Mouse (Mus musculus): ENCODE data around the gene Acvr1b. TPM values are rescaled to one million over a fixed set of nuclear protein-coding genes. Genes with fewer than 3 reads are reported as not detected.

The Acvr1b gene
- polyA plus RNA-seq, 1 experiment: 3.8 TPM

DNA sequence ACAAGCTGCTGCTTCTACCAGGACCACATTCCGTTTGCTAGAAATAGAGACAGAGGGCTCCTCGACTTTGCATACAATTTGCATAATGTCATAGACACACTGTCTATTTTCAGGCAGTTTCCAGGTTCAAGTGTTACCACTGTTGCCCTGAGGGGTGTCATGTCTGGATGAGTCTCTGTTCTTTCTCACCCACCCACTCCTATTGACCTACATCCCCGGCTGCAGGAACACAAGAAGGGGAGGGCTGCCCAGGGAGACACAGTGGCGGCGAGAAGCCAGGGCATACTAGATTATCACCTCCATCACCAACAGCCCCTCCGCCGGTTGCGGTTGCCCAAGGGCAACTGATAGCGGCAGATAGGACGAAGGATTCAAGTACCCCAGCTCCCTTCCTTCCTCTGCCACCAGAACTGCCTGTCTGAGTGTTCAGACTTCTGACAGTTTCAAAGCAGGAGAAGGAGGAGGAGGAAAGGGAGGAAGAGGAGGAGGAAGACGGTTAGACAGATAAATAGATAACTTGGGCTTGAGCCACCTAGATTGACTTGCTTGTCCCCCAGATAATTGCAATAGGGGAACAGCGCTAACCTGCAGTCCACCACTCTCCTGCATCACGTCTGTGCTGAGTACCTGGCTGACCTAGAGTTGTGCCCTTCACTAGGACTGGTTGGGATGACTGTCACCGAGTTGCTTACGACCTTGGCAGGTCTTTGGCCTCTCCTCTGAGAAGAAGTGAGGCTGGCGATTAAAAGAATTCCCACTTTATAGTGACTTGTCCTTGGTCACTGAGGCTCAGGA lies 26.6 kb upstream of the Acvr1b start:
- no peak overlapping the region for H3K4me3 ChIP-seq (ENCODE audit: insufficient read depth, poor library complexity, severe bottlenecking)
- TF ChIP-seq MYOD1 (IDR thresholded peaks at IDR 0.05; ENCODE audit: control insufficient read depth, insufficient read length, low read depth) (no peak), USF1 (IDR thresholded peaks at IDR 0.05; ENCODE audit: low read depth) (no peak), MAX (IDR thresholded peaks at IDR 0.05) (no peak), MYOG (IDR thresholded peaks at IDR 0.05; ENCODE audit: control insufficient read depth, extremely low read depth, insufficient read length) (no peak), CTCF (IDR thresholded peaks at IDR 0.05; ENCODE audit: control insufficient read depth, insufficient read depth, insufficient read length) (no peak), FOSL1 (IDR thresholded peaks at IDR 0.05; ENCODE audit: insufficient read depth, low read length, poor library complexity, severe bottlenecking) (no peak), CEBPB (IDR thresholded peaks at IDR 0.05; ENCODE audit: low read depth) (no peak)
- H3ac ChIP-seq (ENCODE audit: control insufficient read depth, insufficient read length, low read depth): no peak overlapping the region
- no peaks in the 10 kb centered on the region for H3K79me3 ChIP-seq (ENCODE audit: low read depth)
- no peaks in the 10 kb centered on the region for H3K79me2 ChIP-seq (ENCODE audit: control insufficient read depth, insufficient read depth)
- no peaks in the 10 kb centered on the region for H3K27me3 ChIP-seq (ENCODE audit: control insufficient read depth, insufficient read depth, insufficient read length)
- no peaks in the 10 kb centered on the region for H3K36me3 ChIP-seq (ENCODE audit: control insufficient read depth, insufficient read depth)

DNA sequence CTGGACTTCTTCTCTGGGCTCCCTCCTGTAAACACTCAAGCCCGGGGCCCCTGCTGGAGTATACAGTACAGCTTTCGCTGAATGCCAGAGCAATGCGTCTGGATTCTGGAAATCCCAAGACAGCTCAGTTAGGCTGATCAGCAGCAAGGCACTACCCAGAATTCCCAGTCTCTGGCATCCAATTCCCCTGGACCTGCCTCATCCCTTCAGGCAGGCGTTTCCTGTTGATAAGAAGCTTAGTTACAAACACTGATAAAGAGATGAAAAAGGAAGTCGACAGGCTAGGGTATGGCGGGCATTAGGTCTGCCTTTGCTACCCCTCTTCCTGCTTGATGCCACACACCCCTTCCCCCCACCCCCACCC lies 26.0 kb upstream of the Acvr1b start:
- H3K79me2 ChIP-seq (ENCODE audit: control insufficient read depth, insufficient read depth): no peaks in the 10 kb centered on the region
- H3K27me3 ChIP-seq (ENCODE audit: control insufficient read depth, insufficient read depth, insufficient read length): no peaks in the 10 kb centered on the region
- H3K4me3 ChIP-seq (ENCODE audit: insufficient read depth, poor library complexity, severe bottlenecking): no peak overlapping the region
- TF ChIP-seq MYOD1 (IDR thresholded peaks at IDR 0.05; ENCODE audit: control insufficient read depth, insufficient read length, low read depth) (no peak), USF1 (IDR thresholded peaks at IDR 0.05; ENCODE audit: low read depth) (no peak), MAX (IDR thresholded peaks at IDR 0.05) (no peak), CEBPB (IDR thresholded peaks at IDR 0.05; ENCODE audit: low read depth) (no peak), FOSL1 (IDR thresholded peaks at IDR 0.05; ENCODE audit: insufficient read depth, low read length, poor library complexity, severe bottlenecking) (no peak), MYOG (IDR thresholded peaks at IDR 0.05; ENCODE audit: control insufficient read depth, extremely low read depth, insufficient read length) (no peak), CTCF (IDR thresholded peaks at IDR 0.05; ENCODE audit: control insufficient read depth, insufficient read depth, insufficient read length) (no peak)
- H3ac ChIP-seq (ENCODE audit: control insufficient read depth, insufficient read length, low read depth): no peak overlapping the region
- no peaks in the 10 kb centered on the region for H3K36me3 ChIP-seq (ENCODE audit: control insufficient read depth, insufficient read depth)
- no peaks in the 10 kb centered on the region for H3K79me3 ChIP-seq (ENCODE audit: low read depth)

DNA sequence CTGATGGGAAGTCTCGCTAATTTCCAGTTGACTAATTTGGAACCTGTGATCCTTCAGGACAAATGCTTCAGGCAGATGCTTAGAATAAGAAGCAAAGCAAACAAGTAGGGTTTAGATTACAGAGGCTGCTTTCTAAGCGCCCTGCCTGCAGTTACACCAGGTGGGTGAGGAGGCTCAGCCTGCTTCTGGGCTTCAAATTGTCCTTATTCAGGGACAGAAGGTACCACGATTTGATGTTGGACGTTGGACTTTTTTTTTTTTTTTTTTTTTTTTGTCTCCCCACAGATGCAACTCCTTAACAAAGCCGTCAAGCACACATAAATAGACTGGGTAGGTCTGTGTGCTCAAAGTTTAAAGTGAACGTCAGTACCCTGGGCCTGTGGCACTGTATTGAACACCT lies 25.3 kb upstream of the Acvr1b start:
- H3K27me3 ChIP-seq (ENCODE audit: control insufficient read depth, insufficient read depth, insufficient read length): peaks cover 2% of the 10 kb centered on the region
- TF ChIP-seq USF1 (IDR thresholded peaks at IDR 0.05; ENCODE audit: low read depth) (no peak), CEBPB (IDR thresholded peaks at IDR 0.05; ENCODE audit: low read depth) (no peak), CTCF (IDR thresholded peaks at IDR 0.05; ENCODE audit: control insufficient read depth, insufficient read depth, insufficient read length) (peak; percentile 14), MYOD1 (IDR thresholded peaks at IDR 0.05; ENCODE audit: control insufficient read depth, insufficient read length, low read depth) (no peak)
- H3K4me3 ChIP-seq (ENCODE audit: insufficient read depth, poor library complexity, severe bottlenecking): no peak overlapping the region
- H3K36me3 ChIP-seq (ENCODE audit: control insufficient read depth, insufficient read depth): no peaks in the 10 kb centered on the region
- H3K79me2 ChIP-seq (ENCODE audit: control insufficient read depth, insufficient read depth): no peaks in the 10 kb centered on the region
- H3K79me3 ChIP-seq (ENCODE audit: low read depth): no peaks in the 10 kb centered on the region
- no peak overlapping the region for H3ac ChIP-seq (ENCODE audit: control insufficient read depth, insufficient read length, low read depth)

DNA sequence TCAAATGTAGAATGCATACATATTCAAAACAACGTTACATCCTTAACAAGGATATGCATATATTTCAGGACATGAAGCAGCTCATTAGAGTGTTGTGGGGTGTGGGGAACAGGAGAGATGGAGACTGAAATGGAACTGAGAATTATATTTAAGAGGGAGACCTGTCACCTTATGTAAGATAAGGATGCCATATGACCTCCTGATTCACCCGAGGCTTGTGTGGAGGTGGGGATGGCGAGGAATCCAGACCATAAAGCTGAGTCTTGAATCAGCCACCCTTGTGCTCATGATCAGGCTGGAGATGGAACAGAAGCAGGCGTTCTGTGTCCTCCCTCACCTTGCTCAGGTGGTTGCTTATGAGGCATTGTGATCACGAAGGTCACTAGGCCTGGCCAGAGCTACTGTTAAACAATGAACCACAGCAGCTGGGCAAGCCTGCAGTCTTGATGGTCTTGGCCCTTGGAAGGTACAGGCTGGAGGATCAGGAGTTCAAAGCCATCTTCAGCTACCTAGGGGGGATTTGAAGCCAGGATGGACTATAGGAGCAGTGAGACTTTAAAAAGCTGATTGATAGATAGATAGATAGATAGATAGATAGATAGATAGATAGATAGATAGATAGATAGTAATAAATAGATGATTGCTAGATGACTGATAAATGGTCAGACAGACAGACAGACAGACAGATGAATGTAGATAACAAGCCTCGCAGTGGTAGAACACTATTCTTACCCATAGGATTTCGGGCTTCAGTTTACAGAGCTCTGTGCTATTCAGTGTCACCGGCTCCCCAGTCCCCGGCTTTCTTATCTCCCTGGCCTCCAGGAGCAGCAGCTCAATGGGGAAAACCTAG lies 22.2 kb upstream of the Acvr1b start:
- Histone ChIP-seq H3K79me3 (ENCODE audit: low read depth) (no peaks in the 10 kb centered on the region), H3K4me3 (ENCODE audit: insufficient read depth, poor library complexity, severe bottlenecking) (no peak overlapping the region), H3K27me3 (ENCODE audit: control insufficient read depth, insufficient read depth, insufficient read length) (peaks cover 17% of the 10 kb centered on the region), H3K36me3 (ENCODE audit: control insufficient read depth, insufficient read depth) (no peaks in the 10 kb centered on the region), H3ac (ENCODE audit: control insufficient read depth, insufficient read length, low read depth) (no peak overlapping the region), H3K79me2 (ENCODE audit: control insufficient read depth, insufficient read depth) (no peaks in the 10 kb centered on the region)
- TF ChIP-seq MAX (IDR thresholded peaks at IDR 0.05) (no peak), FOSL1 (IDR thresholded peaks at IDR 0.05; ENCODE audit: insufficient read depth, low read length, poor library complexity, severe bottlenecking) (no peak), CEBPB (IDR thresholded peaks at IDR 0.05; ENCODE audit: low read depth) (no peak), CTCF (IDR thresholded peaks at IDR 0.05; ENCODE audit: control insufficient read depth, insufficient read depth, insufficient read length) (no peak), MYOG (IDR thresholded peaks at IDR 0.05; ENCODE audit: control insufficient read depth, extremely low read depth, insufficient read length) (no peak), USF1 (IDR thresholded peaks at IDR 0.05; ENCODE audit: low read depth) (no peak), MYOD1 (IDR thresholded peaks at IDR 0.05; ENCODE audit: control insufficient read depth, insufficient read length, low read depth) (no peak)

DNA sequence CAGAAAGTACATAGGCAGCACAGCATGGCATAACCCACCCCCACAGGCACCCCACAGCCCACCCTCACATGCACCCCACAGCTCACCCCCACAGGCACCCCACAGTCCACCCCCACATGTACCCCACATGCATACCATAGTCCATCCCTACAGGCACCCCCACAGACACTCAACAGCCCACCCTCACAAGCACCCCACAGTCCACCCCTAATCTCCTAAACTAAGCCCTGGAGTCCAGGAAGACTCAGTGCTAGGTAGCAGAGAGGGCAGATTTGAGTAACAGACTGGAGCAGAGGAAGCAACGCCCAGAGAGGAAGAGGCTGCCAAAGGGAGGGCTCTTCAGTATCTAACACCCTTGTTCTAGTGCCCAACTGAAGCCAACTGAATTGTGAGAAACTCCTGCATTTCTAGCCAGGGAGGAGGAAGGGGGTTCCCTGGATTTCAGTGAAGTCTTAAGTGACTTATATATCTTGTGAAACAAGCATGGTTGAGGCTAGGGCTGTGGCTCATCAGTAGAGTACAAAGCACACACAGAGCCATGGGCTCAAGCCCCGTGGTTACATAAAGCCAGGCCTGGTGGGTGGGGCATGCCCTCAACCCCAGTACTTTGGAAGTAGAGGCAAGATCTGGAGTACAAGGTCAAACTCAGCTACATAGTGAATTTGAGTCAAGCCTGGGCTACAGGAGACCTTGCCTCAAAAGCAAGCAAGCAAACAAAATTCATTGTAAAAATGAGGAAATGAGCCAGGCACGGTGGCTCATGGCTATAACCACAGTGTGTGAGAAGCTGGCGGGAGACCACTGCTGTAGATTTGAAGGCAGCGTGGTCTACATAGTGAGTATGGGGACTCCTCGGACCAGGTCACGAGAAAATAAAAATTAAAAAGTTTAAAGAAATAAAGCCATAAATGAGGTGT lies 18.9 kb upstream of the Acvr1b start:
- TF ChIP-seq USF1 (IDR thresholded peaks at IDR 0.05; ENCODE audit: low read depth) (no peak), MYOD1 (IDR thresholded peaks at IDR 0.05; ENCODE audit: control insufficient read depth, insufficient read length, low read depth) (no peak), CTCF (IDR thresholded peaks at IDR 0.05; ENCODE audit: control insufficient read depth, insufficient read depth, insufficient read length) (no peak), MAX (IDR thresholded peaks at IDR 0.05) (no peak), MYOG (IDR thresholded peaks at IDR 0.05; ENCODE audit: control insufficient read depth, extremely low read depth, insufficient read length) (no peak), FOSL1 (IDR thresholded peaks at IDR 0.05; ENCODE audit: insufficient read depth, low read length, poor library complexity, severe bottlenecking) (no peak), CEBPB (IDR thresholded peaks at IDR 0.05; ENCODE audit: low read depth) (no peak)
- no peaks in the 10 kb centered on the region for H3K79me3 ChIP-seq (ENCODE audit: low read depth)
- no peak overlapping the region for H3ac ChIP-seq (ENCODE audit: control insufficient read depth, insufficient read length, low read depth)
- H3K4me3 ChIP-seq (ENCODE audit: insufficient read depth, poor library complexity, severe bottlenecking): no peak overlapping the region
- no peaks in the 10 kb centered on the region for H3K79me2 ChIP-seq (ENCODE audit: control insufficient read depth, insufficient read depth)
- H3K27me3 ChIP-seq (ENCODE audit: control insufficient read depth, insufficient read depth, insufficient read length): peaks cover 27% of the 10 kb centered on the region
- H3K36me3 ChIP-seq (ENCODE audit: control insufficient read depth, insufficient read depth): no peaks in the 10 kb centered on the region

Measured in C2C12 (cell line).